Mouse (Mus musculus) left cerebral cortex, postnatal 10 days (tissue): ENCODE results near the gene Camk2d. TPM values are rescaled to one million over a fixed set of nuclear protein-coding genes. Genes with fewer than 3 reads are reported as not detected.

Experiments
- DNase-seq, 2 experiments: peaks; one replicate each; pipeline ENCODE4 v3.0.0; 2021 to 2022; ENCODE audit warnings: low spot score in 2 of 2, mixed read lengths in 1 of 2; ENCODE audit errors: extremely low spot score in 1 of 2
- intact Hi-C: fragments of 180-260 bp; cut with DNase I; formaldehyde crosslinking; loops from one replicate; pipeline ENCODE4 v1.15.1; 2025
- total RNA-seq, 2 experiments: library from RNA; stranded (reverse); gene quantifications; 2 replicates each; pipeline ENCODE4 v1.2.3; 2021

Camk2d gene
- 100 to 1,000 TPM; 180 to 192 TPM for total RNA-seq

DNA sequence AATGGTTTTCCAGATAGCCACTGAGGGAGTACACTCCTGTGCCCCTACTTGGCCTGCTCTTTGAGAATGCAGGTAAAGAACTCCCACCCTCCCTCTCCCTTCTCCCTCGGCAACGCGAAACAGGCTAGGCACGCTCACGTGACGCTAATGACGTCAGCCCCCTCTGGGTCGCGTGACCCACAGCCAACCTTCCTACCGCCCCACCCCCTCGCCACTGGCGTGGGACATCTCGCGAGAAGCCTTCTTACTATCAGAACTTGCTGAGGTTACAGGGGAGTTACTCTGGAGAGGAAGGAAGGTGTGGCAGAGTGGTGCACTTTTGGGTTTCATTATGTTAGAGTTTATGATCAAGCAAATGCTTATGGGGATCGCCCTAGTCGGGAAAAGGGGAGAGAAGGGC lies at the start of gene Camk2d:
Gene Camk2d (plus strand): TSS at position 217 of the 400 bp plus-strand sequence.
- DNase-seq, result peak; percentile 93 to 99
- intact Hi-C loops, result loop anchor here (2.0 to 5.0 kb wide), 2 partner anchors 175 to 306 kb away; no protein-coding TSS in a partner anchor

GRCm38 (mm10) chr3:126547941-126548340 lies 48.2 kb upstream of the Camk2d start:
- DNase-seq, result no peak
- intact Hi-C loops, result no loop called here

- intact Hi-C loops, result no loop called here
- no peak for DNase-seq
Observed at GRCm38 (mm10) chr3:126563646-126564045, 32.5 kb upstream of the Camk2d start.

DNA sequence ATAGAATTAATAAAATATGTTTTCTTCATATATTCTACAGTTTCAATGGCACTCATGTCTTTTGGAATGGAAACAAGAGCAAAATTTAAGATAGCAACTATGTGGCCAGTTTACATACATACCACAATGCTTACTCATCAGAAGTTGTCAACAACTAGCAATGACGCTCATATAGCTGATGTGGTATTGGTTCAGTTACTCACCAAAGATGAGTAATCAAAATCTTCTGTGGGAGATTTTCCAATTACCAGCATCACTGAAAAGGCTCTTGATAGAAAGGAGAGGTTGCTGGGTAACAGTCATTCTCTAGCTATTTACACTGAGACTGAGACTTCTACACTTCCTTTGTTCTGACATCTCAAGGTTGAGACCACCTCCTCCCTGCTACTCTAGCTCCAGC lies 25.5 kb upstream of the Camk2d start:
- intact Hi-C loops, result no loop called here
- DNase-seq, result no peak

GRCm38 (mm10) chr3:126572915-126573314 lies 23.2 kb upstream of the Camk2d start:
- no peak for DNase-seq
- intact Hi-C loops, result no loop called here

DNA sequence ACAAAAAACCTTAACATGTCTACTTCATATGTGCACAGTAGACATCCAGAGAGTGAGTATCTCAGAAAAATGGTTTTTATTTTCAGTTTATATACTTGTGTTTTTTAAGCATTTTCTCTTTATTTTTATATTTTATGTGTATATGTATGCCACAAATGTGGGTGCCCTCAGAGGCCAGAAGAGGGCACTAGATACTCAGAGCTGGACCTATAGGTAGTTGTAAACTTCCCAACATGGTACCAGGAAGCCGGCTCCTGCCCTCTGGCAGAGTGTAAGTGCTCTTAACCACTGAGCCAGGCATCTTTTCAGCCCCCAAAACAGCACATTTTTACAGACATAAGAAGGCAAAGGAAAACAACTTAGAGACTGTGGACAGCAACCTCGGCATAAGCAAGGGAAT lies 20.2 kb upstream of the Camk2d start:
- intact Hi-C loops, result no loop called here
- DNase-seq, result no peak

- intact Hi-C loops, result no loop called here
- DNase-seq, result no peak
Observed at GRCm38 (mm10) chr3:126586134-126586533, 10.0 kb upstream of the Camk2d start.

DNA sequence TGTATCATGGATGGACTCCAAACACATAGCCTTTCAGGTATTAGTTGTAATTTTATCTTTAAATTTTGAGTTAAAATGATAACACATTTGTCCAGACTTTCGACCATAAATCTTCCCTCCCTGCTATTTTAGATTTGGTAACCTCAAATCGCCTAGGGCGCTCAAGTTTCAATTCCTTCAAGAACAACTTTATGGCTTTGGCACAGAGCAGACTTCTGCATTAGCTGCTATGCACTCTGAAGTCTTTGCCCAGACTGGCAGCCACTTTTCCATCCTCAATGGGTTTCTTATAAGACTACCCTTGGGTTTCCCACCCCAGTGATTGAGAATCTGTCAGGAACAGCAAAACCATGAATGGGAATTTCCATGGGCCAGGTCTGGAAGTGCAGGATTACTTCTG lies 8.6 kb upstream of the Camk2d start:
- intact Hi-C loops, result no loop called here
- DNase-seq, result no peak

GRCm38 (mm10) chr3:126589556-126589955 lies 6.5 kb upstream of the Camk2d start:
- no peak for DNase-seq
- intact Hi-C loops, result no loop called here

GRCm38 (mm10) chr3:126595456-126595855 lies 646 bp upstream of the Camk2d start:
- intact Hi-C loops, result loop anchor here (5.0 kb wide), 1 partner anchor 307 kb away; no protein-coding TSS in a partner anchor
- no peak for DNase-seq

DNA sequence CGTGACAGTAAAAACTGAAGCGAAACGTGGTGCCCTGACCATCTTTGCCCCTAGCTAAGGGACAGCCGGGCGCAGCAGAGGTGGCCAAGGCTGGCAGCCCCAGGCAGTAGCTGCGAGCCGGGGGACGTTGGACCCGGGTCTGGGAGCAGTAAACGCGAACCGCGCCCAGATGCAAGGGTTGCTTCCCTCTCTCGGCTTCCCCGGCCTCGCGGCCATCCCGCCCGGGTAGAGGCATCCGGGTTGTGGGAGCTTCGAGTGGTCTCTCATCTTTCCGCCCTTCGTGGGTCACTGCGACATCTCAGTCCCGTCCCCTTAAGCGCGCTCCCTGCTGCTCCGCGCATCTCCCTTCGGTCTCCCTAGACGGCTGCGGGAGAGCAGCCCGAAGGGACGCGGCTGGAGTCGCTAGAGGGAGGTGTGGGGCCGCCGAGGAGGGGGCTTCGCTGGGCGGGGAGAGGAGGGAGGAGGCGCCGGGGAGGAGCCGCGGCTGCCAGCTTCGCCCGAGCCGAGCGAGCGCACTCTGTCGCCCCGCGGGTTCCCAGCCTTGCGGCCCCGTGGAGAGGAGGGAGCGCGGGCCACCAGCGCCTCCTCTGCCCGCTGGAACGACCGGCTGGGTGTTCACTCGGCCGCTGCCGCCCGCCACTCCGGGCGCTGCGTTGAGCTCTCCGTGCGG lies 524 bp downstream of the Camk2d start:
- intact Hi-C loops, result loop anchor here (2.0 to 5.0 kb wide), 2 partner anchors 174 to 306 kb away; no protein-coding TSS in a partner anchor

DNA sequence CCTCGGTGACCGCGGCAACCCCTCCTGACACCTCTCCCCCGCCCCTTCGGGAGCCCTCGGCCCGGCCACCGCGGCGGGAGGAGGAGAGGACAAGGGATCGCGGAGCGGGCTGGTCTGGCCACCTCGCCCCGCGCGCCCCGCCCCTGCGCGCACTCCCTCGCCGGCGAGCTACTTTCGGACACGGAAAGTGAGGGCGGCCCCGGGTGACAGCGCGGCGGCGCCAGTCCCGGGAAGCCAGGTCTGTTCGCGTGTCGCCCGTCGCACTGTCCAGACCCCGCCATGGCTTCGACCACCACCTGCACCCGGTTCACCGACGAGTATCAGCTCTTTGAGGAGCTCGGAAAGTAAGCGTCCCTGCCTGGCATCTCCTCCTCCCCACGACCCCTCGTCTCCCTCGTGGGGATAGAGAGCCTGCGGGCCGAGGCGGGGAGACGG lies 1.1 kb downstream of the Camk2d start:
- intact Hi-C loops, result loop anchor here (2.0 to 5.0 kb wide), 2 partner anchors 174 to 305 kb away; no protein-coding TSS in a partner anchor
- DNase-seq, result peak; percentile 35 to 89

More for the DNA sequence above, 524 bp downstream of the Camk2d start:
- DNase-seq, result peak; percentile 78 to 94

GRCm38 (mm10) chr3:126597596-126598328 lies 1.7 kb downstream of the Camk2d start:
- DNase-seq, result peak in 1 of 2 experiments; percentile 24
- intact Hi-C loops, result loop anchor here (2.0 to 5.0 kb wide), 2 partner anchors 173 to 305 kb away; no protein-coding TSS in a partner anchor

- DNase-seq, result no peak
- intact Hi-C loops, result loop anchor here (5.0 kb wide), 1 partner anchor 304 kb away; no protein-coding TSS in a partner anchor
Observed at GRCm38 (mm10) chr3:126598329-126598676, 2.2 kb downstream of the Camk2d start.

- intact Hi-C loops, result loop anchor here (5.0 kb wide), 1 partner anchor 303 kb away; no protein-coding TSS in a partner anchor
- DNase-seq, result no peak
Observed at GRCm38 (mm10) chr3:126598881-126599280, 2.8 kb downstream of the Camk2d start.

DNA sequence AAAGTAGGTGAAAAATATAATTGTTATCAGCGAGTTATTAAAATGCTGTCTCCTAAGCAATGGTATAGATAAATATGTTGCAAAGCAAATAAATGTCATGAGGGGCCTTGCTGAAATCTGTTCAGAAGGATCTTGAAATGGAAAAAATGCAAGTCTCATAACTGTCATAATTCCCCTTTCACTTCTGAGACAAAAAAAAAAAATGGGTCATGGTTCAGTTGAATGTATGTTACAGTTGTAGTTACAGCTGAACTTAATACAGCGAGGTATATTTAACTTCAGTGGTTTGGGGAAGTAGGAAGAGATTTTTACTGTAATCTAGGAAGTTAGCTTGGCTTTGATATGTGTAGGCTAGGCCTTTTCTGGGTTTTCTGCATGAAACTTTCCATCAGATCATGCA lies 3.2 kb downstream of the Camk2d start:
- intact Hi-C loops, result loop anchor here (5.0 kb wide), 1 partner anchor 303 kb away; no protein-coding TSS in a partner anchor
- no peak for DNase-seq

DNA sequence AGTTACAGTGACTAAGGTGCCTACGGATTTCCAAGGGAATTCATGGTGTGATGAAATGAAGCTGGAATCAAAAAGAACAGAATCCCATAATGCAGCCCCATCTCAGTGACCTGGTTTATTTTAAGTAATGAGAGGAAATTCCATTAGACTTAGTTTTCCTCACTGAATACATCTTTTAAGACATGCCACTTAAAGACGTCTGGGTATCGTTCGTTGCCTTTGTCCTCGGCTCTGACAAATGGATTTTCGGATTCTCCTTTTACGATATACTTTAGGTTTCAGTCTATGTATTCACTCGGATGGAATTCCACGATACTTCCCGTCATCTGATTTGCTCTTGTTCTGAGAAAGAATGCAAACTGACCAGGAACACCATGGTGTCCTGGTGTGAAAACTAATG lies 3.8 kb downstream of the Camk2d start:
- no peak for DNase-seq
- intact Hi-C loops, result loop anchor here (5.0 kb wide), 1 partner anchor 302 kb away; no protein-coding TSS in a partner anchor

DNA sequence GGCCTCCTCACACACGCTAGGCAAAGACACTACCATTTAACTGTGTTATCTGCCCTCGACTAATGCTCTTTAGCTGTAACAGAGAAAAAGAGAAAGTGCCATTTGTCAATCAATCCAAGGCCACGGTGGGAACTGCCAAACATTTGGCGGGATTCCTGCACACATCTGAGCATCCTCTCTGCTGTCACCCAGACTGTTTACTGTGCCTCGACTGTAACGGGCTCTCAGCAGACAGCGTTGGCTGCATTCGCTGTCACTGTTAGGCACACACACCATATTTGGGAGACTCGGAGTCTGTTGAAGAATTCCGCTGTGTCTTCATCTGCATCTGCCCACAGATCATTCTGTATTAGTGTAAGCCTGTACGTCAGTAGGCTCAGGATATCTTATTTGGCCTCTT lies 6.7 kb downstream of the Camk2d start:
- no peak for DNase-seq
- intact Hi-C loops, result no loop called here

GRCm38 (mm10) chr3:126604656-126605434 lies 8.7 kb downstream of the Camk2d start:
- DNase-seq, result no peak
- intact Hi-C loops, result no loop called here
